Mouse (Mus musculus): ENCODE data around the gene Itpkc.
A peak's percentile ranks its signal among the peaks of the same experiment; 100 is the strongest.

The Itpkc gene

DNA sequence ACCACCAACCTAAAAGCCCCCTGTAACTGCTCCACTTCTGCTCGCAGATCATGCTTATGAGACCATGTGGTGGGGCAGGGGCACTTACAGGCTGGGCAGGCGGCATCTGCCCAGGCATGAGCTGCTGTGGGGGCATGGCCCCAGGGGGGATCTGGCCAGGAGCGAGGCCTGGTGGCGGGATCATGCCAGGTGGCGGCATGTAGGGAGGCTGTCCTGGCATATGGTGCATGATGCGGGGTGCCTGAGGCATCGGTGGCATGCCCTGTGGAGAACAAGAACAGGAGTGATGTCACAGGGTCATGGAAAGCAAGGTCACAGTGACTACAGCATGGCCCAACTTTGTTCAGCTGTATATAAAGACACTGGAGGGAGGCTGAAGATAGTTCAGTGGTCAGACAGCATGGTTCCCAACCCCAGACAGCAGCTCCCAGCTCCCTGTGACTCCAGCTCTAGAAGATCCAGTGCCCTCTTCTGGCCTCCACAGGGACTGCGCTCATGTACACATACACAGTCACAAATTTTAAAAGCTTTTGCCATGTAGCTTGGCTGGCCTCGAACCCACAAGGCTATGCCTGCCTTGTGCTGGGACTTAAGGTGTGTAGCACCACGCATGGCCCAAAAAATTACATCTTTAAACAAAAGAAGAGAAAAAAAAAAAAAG lies 39.1 kb downstream of the Itpkc start:
- no peak for DNase-seq

DNA sequence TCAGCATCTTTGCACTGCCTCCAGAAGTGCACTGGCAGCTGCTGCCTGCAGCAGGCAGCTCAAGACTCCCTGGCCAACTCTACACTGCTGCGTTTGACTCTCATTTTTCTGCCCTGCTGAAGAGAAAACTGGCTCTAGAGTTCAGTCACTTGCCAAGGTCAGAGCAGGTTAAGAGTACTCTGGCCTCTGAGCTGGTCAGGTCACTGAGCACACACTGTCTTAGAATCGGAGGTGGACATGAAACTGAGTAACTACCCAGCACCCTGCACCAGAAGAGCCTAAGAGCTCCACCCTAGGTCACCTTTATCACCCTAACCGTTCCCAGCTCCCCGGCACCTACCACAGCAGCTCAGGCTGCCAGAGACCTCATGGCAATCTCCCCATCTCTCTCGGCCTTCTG lies 42.5 kb downstream of the Itpkc start:
- DNase-seq, result peak; percentile 59

DNA sequence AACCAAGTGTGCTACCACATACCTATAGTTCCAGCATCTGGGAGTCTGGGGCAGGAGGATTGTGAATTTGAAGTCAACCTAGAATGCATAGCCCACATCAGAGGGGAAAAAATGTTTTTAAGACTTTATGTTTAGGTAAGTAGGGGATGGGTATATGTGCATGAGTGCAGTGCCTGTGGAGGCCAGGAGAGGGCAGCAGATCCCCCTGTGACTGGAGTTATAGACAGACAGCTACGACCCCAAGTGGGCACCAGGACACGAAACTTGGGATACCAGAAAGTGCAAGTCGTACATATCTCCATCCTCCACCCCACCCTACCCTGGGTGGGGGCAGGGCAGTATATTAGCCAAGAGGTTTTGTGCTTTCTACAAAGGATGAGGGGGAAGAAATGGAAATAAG lies 43.5 kb downstream of the Itpkc start:
- DNase-seq, result no peak

DNA sequence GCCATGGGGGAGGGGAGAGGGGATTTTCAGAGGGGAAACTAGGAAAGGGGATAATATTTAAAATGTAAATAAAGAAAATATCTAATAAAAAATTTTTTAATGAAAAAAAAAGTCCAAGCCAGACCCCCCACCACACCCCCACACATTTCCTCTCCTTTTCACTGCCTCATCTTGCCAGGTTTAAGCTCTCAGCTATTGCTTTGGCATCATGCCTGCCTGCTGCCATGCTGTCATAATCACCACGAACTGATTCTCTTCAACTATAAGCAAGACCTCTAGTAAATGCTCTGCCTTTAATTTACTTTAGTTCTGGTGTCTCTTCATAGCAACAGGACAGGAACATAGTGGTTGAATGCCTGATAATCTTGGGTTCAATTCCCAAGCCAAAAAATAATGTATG lies 46.0 kb downstream of the Itpkc start:
- DNase-seq, result no peak

DNA sequence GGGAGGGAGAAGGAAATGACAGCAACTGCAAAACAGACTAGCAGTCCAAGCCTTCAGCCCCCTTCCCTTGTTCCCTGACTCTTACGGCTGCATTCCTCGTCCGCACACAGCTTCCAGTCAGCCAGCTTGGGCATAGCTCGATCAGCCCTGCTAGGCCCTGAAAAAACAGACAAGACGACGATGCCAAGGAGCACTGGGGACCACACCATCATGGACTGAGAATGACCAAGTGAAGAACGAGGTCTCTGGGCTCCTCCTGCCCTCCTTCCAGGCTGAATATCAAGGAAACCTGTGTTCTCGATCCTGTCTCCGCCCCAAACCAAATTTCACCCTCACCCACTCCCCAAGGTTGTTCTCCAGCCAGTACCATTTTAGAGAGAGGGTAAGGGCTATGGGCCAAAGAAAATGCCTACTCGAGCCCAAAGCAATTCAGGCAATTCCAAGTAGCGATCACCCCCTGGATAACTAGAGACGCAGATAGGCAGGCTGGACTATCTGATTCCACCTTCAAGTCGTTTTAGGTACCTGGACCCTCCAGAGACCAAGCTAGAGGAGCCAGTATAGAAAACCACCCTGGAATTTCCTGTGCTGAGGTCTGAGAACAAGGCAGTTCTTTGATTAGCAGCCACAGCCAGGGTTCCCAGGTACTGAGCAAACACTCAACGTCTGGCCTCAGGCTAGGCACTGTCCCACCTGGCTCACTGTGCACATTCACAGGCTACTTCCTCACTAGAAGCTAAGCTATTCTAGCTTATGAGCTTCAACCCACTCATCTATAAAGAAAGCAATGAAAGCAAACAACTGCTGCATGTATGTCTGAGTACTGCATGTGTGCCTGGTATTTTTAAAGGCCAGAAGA lies 47.4 kb downstream of the Itpkc start, which contains the start of the genes Gm21983 and Mia:
Gene Gm21983, minus strand, starts transcription at position 250 of the 859 bp plus-strand sequence.
Gene Mia, minus strand, starts transcription at position 321 of the 859 bp plus-strand sequence.
- no peak for DNase-seq

DNA sequence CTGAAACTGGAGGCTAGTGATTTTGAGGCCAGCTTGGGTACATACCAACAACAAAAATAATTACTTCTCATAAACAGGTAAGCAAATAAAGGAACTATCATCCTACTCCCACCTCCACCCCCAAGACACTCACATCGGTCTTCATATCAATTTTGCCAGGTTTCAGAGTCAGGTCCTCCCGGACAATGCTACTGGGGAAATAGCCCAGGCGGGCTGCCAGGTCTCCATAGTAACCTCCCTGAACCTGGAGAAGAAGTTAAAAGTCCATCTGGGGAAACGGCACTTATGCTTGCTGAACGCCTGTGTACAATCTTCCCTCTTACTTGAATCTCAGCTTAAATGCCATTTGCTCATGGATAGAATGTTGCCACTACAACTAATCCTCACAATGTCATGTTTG lies 48.4 kb downstream of the Itpkc start:
- DNase-seq, result peak; percentile 95

DNA sequence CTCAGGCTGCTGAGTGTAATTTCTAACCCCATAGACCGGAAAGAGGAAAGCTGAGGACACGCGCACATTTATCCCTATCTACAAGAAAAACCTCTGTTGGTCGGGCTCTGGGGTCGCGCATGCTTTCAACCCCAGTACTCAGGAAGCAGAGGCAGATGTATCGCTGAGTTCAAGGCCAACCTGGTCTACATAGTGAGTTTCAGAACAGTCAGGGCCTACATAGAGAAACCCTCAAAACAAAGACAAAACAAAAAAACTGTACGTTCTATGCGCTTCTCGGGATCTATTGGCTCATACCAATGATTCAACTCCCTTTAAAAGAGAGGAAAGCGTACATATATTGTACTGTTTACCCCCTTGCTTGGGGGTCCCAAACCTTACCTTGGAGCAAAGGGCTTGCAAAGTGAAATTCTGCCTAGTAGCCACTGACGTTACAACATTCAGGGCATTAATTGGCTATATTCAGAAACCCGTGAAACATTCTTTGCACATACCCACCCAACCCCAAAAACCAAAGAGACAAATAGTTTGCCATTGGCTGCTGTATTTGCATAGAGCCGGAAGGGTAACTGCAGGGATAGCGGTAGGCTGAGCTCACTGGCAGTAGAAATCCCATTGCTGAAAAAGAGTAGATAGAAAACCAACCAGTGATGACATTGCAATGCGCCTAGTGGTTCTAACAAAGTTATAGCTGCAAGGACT lies 49.1 kb downstream of the Itpkc start:
- DNase-seq, result no peak

- DNase-seq, result peak; percentile 100
These were observed 49.9 kb downstream of the Itpkc start, which contains the start of gene Rab4b for GRCm38 (mm10) chr7:27178324-27179216. Rab4b (minus strand) TSS chr7:27178896.

DNA sequence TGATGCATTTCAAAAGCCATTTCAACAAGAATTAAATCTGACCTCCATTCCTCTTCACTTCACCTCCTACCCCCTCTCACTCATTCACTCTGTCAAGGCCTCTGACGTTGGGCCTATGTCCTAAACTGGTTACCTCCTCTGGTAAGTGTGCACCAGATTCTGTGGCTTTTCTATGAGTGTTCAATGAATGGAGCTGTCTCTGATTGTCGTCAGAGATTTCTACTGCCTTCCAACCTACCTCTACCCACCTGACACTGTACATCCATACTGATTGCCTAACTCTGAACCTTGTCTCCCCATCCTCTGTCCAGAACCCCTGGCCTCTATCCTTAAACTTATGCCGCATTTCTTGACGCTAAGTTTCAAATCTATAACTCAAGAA lies 50.5 kb downstream of the Itpkc start:
- DNase-seq, result no peak

- no peak for DNase-seq
These were observed 53.6 kb downstream of the Itpkc start for GRCm38 (mm10) chr7:27174896-27175295.

- no peak for DNase-seq
These were observed 54.0 kb downstream of the Itpkc start for GRCm38 (mm10) chr7:27174496-27174895.

GRCm38 (mm10) chr7:27170981-27171380 lies 57.5 kb downstream of the Itpkc start:
- DNase-seq, result no peak

GRCm38 (mm10) chr7:27168371-27168770 lies 60.1 kb downstream of the Itpkc start:
- peak; percentile 60 for DNase-seq

- no peak for DNase-seq
These were observed 60.9 kb downstream of the Itpkc start for GRCm38 (mm10) chr7:27167475-27168094.

DNA sequence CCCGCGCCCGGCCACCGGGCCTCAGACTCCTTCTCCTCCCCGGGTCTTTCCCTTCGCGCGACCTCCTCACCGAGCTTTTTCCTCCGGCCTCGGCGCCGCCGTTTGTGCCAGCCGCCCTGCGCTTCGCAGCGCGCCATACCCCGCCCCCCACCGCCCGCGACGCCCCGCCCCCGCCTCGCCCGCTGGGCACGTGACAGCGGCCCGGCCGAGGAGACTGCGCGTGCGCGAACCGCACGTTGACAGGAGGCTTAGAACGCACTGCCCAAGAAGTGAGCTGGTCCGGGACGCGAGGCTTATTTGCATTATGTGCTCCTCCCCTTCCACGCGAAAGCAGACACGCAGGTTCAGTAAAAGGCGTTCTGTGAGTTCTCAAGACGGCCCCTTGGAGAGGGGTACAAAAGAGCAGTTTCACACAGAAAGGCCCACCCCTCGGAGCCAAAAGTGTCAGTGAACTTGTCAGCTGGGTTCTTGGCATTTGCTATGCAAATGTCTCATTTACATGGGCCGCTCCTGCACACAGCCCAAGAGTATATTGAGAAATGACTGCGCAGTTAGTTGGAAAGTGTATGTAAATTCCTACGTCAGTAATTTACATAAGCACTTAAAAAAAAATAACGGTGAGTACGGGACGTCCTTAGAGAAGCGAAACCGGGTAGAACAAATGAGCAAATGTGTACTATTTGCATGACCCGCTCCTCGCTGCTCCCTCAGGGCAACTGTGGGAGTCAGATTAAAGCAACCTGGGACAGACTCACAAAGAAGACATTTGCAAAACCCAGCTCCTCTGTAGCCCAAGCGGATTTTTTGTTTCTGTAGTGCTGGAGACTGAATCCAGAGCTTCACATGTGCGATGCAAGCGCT lies 61.6 kb downstream of the Itpkc start, which contains the start of gene Egln2:
Gene Egln2, minus strand, starts transcription at position 189 of the 861 bp plus-strand sequence.
- DNase-seq, result peak; percentile 98

DNA sequence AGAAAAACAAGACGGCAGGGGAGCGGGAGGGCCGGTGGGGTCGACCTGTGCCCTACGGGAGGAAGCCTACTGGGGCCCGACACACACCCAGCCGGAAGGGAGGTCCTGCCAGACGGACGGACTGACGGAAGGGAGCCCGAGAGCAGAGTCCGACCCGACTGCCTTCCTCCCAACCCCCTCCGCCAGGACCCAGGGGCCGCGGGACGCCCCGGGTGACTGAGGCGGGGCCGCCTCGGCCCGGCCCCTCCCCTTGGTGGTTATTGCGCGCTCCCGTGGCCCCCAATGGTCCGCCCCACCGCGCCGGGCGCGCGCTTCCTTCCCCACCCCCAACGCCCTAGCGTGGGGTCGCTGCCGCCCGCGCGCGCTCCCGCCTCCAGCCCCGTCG lies 62.2 kb downstream of the Itpkc start:
- peak; percentile 94 for DNase-seq

GRCm38 (mm10) chr7:27165696-27166095 lies 62.8 kb downstream of the Itpkc start:
- DNase-seq, result no peak

GRCm38 (mm10) chr7:27165007-27165655 lies 63.3 kb downstream of the Itpkc start:
- peak; percentile 66 for DNase-seq

DNA sequence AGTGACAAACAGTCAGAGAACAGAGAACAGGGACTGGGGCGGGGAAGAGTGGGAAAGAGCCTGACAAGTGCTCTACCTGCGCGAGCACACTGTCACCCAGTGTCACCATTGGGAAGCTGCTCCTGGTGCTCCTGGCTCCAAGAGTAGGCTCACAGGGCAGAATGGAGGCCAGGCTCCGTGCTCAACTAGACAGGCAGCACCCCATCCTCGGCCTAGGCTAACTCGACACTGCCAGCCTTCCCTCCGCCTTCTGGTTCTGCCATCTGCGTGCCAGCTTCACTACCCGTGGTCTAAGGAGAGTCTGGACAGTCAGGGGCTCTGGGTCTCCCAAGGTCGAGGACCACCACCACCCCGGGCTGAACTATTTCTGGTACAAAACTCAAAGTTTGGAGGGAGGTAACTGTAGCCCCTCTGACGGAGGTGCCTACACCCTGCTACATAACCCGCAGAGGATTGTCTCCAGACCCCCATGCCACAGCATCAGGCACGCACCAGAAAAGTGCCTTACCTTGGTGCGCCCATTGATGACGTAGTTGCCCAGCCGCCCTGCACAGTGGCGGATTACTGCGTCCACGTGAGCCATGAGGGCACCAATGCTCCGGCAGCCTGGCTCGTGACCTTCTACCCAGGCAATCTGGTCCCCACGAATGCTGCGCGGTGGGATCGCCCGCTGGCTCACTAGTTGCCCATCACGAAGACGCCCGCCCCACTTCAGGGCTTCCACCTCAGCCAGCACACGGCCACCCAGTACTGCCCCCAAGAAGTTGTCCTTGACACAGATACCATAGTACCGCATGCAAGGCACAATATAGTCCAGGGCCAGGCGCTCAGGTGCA lies 64.1 kb downstream of the Itpkc start:
- DNase-seq, result peak; percentile 49

All from kidney, adult 9 months (tissue).